Mouse (Mus musculus) mesoderm, embryonic 11.5 days (tissue): ENCODE results near the gene Crlf2.
A peak's percentile ranks its signal among the peaks of the same experiment; 100 is the strongest.

Experiments used
- DNase-seq: peaks from one replicate; pipeline ENCODE4 v3.0.0-alpha.2; 2012; ENCODE audit warnings: low read depth, low spot score

Crlf2 gene

DNA sequence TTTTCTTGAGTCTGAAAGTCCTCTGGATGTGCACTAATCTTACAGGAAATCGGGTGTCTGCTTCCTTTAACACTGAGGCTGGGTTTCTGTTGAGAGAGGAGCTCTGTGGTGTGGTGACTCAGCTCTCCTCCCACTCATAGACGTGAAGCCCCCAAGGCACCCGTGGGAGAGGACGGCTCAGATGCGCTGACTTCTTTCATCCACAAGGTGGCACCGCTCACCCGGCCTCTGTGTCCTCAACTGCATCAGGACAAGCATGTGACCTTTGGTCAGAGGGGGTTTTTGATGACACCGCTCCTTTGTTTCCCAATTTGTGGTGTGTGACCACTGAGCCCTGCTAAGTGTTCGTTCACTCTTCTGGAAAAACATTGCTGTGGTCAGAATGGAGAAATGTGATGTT lies 10.1 kb downstream of the Crlf2 start:
- DNase-seq: peak; percentile 1

DNA sequence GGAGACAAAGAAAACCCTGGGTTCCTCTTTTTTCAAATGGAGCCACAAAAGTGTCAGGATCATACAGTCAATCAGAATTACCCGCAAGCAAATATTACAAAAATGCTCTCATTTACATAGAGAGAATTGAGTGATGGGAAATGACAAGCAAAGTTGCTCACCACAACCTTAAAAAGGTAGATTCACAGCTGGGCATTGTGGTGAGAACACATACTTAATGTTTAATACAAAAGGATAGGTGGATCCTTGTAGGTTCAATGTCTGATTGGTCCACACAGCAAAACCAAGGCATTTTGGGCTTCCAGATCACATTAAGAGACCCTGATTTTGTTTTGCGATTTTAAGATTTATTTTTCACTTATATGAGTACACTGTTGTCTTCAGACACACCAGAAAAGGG lies 11.7 kb downstream of the Crlf2 start:
- DNase-seq: no peak

DNA sequence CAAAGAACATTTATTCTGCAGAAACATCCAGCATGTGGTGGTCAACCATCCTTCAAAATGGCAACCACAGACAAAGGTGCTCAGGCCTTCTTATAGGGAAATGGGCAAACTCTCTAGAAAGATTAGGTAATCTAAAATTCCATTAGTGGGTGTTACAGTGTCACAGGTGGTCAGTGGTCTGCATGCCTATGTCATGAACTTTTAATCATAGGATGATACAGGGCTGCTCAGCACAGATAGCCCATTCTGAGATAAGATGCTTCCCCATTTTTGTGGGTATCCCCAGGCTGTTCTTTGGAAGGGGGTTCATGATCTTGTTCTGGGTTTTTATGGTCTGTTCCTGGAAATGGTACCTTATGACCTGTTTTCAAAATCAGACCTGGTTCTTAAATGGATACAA lies 49.1 kb downstream of the Crlf2 start:
- DNase-seq: no peak

DNA sequence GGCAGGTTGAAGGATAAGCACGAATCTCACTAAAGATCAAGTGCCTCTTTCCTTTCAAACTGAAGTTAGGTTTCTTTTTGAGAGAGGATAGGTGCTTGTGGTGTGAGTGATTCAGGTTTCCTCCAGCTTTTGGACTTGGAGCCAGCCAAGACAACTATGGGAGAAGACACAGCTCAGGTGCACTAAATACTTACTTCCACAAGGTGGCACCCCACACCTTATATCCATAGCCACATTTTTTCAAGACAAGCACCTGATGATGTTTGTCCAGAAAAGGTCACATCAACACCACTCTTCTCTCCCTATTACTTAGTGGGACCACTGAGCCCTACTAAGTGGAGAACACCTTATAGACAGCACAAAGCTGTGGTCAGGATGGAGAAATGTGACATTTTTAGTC lies 52.1 kb downstream of the Crlf2 start:
- peak; percentile 6 for DNase-seq
